Mouse (Mus musculus) CH12.LX (cell line): ENCODE data around the gene Dnajc7.

Experiments used
- CTCF ChIP-seq, 2 experiments: IDR thresholded peaks in 1 of 2; conservative IDR thresholded peaks in 1 of 2; 2 replicates each; pipeline ENCODE4 v1.5.1; 2011 to 2012; ENCODE audit warnings: low read depth in 2 of 2, low read length in 2 of 2, improper control_type of control experiment in 1 of 2, inconsistent platforms in 1 of 2, mild to moderate bottlenecking in 1 of 2, moderate library complexity in 1 of 2
- ETS1 ChIP-seq: conservative IDR thresholded peaks from 2 replicates; pipeline ENCODE4 v1.6.1; 2012; ENCODE audit warnings: low read depth, mild to moderate bottlenecking, inconsistent platforms, low read length, improper control_type of control experiment, moderate library complexity

DNA sequence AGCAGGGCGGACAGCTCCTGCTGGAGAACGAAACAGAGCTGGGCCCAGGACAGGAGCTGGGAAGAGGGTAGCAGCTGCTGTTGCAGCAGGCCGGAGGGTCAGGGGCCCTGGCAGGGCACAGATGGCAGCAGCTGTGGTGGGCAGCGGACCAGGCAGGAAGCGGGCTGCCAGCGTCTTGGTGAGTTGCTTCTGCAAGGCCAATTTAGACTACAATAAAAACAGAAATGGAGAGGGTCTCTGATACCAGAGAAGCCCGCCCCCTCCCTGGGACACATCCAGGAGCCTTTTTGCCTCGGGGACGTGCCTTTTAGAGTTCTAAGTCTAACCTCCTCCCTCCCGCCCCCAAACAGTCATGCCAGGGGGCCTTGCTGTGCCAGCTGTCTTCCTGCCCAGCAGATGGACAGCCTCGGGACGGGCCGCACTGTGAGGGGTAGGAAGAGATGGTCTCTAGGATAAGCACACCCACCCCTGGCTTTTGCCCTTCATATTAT, 8.9 kb upstream of the Dnajc7 start:
- no peak for TF ChIP-seq CTCF (conservative IDR thresholded peaks at IDR 0.05 in 1 of 2, IDR thresholded peaks at IDR 0.05 in 1 of 2; ENCODE audit: low read depth in 2 of 2, low read length in 2 of 2)
- TF ChIP-seq ETS1 = no peak
